Mouse (Mus musculus) CH12F3 (cell line): ENCODE data around the gene Cyp4f17.
"Not testable (repeated sequence)": the region's sequence is repeated elsewhere in the genome, so short reads cannot be mapped to it uniquely, and the experiment has no call there.

ENCODE experiments used
- in situ Hi-C: fragments of 300-500 bp; cut with MboI; formaldehyde crosslinking; loops from 2 replicates; pipeline ENCODE4 v1.14.3; 2020; ENCODE audit warnings: low sequenced_read_pairs

The Cyp4f17 gene

DNA sequence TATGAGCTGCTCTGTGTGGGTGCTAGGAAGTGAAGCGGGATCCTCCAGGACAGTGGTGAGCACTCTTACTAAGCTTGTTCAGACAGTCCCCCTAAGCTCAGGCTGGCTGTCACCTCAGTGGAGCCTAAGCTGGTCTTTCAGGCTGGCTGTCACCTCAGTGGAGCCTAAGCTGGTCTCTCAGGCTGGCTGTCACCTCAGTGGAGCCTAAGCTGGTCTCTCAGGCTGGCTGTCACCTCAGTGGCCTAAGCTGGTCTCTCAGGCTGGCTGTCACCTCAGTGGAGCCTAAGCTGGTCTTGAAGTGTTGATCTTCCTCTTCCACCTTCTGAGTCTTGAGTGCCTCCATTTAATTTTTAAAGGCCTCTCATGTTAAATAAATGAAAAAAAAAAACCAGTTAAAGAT is 20.5 kb downstream of the Cyp4f17 start:
- in situ Hi-C loops, result not testable (repeated sequence)

DNA sequence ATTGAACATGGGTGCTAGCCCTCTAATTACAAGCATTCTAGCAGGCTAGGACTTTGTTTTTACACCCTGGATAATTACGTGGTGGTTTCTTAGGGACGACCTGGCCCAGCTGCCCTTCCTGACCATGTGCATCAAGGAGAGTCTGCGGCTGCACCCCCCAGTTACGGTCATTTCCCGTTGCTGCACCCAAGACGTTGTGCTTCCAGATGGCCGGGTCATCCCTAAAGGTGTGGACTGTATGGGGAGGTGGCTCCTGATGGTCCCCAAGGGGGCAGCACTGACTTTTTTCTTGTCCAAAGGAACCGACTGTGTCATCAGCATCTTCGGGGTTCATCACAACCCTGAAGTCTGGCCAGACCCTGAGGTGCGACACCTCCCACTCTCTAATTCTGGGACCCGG is 21.9 kb downstream of the Cyp4f17 start:
- in situ Hi-C loops, result no loop called here

DNA sequence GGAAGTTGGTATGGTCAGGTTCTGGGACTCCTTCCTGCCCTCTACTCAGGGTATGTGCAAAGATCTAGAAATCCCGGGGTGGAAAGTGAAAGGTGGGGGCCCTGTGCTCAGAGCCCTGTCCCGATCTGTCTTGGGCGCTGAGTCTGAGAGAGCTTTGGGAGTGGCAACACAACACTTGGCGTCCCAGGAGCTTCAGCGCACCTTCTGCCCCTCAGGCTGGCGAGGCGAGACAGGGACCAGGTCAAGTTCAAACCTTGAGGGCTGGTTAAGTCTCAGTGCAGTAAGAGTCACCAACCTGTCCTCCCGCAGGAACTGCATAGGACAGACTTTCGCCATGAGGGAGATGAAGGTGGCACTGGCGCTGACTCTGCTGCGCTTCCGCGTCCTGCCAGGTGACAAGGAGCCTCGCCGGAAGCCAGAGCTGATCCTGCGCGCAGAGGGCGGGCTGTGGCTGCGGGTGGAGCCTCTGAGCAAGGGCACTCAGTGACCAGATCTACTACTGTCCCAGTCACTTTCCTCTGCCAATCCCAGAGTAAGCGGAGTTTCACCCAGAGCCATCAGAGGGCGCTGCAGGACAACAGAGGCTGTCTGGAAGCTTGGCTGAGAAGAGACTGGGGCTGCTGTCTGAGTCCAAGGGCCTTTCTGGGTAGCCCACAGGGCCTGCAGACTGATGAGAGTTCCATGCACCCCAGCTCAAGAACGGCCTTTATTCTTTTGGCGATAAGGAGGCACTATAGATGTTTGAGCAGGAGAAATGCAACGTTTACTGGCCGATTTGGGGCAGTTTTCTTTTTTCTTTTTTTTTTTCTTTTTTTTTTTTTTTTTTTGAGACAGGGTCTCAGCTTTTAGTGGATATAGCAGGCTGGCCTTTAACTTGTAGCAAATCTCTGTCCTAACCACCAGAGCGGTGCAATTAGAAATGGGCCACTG is 22.8 kb downstream of the Cyp4f17 start:
- in situ Hi-C loops, result no loop called here

DNA sequence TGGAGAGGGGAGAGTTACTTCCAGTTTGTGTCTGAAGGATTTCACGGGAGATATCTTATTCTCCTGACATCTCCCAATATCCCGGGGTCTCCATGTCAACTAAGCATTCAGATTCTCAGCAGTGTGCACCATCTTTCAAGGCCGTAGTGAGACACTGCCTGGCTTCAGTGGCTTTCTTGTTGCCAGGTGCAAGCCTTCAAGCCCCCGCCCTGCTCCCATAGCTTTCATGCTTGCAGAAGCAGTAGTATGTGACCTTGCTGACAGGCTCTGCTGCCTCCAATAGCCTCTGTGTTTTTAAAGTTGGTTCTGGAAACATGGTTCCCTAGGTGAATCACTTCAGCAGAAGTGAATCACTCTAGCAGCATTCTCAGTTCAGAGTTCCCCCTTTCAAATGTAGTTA is 26.5 kb downstream of the Cyp4f17 start:
- in situ Hi-C loops, result not testable (repeated sequence)

DNA sequence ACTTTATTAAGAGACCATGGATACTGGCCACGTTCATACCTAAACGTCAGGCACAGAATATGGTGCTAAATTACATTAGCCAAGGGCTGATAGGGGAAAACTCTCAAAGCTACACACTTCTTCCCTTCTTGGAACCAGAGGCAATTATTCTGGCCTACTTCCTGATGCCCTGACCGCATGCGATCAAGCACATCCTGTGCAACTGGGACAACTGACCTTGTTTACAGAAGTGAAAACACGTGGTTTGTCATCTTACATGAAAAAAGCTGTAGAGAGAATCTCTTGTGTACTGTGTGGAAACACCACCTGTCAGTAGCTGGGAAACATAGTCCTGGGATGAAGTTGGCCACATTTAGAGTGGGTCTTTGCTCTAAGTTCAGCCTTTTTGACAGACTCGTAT is 28.2 kb downstream of the Cyp4f17 start:
- in situ Hi-C loops, result no loop called here

DNA sequence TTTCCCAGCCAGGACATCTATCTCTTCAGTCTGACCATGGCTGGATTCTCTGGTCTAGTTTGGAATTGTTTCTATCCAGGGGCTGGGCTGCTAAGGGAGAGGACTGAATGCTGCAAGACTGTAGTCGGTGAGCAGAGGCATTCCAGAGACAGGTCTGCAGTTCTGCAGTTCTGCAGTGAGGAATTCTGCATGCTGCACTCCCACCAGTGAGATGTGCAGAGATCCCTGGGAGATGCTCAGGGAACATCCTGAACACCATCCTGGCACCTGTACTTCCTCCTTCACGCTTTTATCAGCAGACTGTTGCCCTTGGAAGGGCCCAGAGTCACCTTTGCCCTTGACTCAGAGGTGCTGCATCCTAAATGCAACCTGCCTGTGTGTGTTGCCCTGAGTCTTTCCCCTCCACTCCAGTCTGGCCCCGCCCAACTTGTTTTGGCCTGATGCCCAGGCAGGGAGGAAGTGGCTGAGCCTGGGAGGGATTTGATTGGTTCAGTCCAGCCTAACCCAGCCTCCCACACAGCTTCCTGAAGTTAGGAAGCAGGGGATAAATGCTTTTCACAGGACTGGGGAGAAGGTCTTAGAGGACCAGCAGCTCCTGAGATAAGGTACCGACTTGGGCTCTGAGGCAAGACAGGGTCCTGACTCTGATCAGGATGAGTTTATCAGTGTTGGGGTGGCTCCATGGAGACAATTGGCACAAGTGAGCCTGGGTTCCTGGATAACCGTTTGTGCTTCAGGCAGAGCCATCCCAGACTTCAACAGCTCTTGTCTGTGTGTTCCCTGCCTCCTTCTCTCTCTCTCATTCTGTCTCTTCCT is 30.4 kb downstream of the Cyp4f17 start, which contains the start of gene Cyp4f16:
Cyp4f16 (plus strand) TSS at position 508 of the 816 bp plus-strand sequence.
- in situ Hi-C loops, result not testable (repeated sequence)

DNA sequence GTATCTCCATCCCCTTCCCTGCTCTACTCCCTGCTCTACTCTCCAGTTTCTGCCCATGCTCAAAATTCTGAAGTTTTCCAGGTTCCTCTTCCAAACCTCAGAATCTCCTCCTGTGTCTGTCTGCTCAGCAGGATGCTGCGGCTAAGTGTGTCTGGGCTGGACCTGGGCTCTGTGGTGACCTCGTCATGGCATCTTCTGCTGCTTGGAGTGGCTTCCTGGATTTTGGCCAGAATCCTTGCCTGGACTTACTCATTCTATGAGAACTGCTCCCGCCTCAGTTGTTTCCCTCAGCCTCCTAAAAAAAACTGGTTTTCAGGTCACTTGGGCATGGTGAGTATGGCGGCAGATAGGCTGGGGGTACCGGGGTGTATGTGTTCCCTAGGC is 31.0 kb downstream of the Cyp4f17 start:
- in situ Hi-C loops, result no loop called here

DNA sequence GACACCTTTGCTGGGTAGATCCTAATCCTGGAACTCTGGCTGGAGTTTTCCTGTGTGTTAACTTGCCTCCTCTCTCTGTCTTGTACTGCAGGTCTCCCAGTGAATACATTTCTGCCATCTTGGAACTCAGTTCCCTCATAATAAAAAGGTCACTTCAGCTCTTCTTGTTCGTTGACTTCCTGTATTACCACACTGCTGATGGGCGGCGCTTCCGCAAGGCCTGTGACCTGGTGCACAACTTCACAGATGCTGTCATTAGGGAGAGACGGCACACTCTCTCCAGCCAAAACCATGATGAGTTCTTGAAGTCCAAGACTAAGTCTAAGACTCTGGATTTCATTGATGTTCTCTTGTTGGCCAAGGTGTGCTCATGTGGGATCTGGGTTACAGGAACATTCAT is 38.9 kb downstream of the Cyp4f17 start:
- in situ Hi-C loops, result not testable (repeated sequence)

DNA sequence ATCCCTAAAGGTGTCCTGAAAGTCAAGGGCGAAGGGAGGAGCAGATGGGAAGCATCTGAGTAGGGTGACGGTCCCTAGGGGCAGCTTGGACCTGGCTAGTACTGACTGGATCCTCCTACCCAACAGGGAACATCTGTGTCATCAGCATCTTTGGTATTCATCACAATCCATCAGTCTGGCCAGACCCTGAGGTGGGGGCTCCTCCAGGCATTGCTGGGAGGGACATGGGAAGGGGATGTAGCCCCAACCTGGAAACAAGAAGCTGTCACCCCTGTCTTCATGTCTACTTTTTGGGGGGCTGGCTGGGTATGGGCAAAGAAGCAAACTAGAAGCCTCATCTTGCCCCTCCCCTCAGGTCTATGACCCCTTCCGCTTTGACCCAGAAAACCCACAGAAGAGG is 44.5 kb downstream of the Cyp4f17 start:
- in situ Hi-C loops, result not testable (repeated sequence)

DNA sequence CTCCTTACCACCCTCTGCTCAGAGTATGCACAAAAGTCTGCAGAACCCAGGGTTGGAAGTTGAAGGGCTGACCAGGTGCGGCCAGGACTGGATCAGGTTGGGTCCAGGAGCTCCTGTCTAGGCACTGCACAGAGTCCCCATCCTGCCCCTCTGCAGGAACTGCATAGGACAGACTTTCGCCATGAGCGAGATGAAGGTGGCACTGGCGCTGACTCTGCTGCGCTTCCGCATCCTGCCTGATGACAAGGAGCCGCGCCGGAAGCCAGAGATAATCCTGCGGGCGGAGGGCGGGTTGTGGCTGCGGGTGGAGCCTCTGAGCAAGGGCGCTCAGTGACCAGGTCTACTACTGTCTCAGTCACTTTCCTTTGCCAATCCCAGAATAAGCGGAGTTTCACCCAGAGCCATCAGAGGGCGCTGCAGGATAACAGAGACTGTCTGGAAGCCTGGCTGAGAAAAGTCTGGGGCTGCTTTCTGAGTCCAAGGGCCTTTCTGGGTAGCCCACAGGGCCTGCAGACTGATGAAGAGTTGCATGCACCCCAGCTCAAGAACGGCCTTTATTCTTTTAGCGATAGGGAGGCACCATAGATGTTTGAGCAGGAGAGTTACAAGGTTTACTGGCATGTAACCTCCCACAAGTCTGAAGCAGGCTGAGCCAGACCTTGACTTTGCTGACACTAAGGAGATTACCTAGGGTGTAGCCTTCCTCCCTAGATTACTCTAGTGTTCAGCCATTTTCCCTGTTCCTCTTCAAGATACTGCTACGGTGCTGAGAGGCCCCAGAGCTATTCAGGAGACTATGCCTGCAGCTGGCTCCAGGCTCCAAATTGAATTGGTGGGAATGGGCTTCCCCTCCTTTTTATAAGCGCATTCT is 45.3 kb downstream of the Cyp4f17 start:
- in situ Hi-C loops, result no loop called here

DNA sequence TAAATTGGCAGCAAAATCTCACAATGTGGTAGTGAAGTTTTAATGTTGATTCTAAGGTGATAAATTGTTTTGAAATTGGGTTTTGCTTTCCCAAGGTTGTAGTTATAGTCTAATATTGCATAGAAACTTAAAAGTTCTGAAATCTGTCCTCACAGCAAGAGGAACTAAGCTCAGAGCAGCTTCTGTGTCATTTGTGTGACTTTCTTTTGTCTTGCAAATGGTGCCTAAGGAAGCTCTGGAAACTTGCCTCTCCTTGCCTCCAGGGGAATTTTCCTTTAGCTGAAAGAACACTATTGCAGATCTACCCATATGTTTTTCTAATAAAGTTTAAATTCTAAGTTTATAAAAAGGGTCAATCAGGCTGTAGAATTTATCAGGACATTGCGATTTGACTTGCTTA is 47.2 kb downstream of the Cyp4f17 start:
- in situ Hi-C loops, result not testable (repeated sequence)

DNA sequence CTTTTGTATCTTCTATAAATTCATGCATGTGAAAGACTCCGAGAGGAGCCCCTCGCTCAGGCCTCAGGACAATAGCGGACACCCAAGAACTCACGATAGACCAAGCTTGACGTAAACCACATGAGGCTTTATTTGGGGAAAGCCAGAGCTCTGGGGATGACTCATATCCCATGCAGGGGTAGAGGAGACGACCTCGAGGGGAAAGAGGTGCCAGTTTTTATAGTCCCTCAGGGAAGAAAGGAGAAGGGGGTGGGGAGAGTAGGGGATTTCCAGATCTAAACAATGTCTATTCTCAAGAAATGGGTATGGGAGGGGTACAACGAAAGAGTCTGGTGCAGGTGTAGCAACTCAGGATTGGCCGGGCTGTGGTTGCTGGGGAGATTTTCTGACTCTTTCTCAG is 48.5 kb downstream of the Cyp4f17 start:
- in situ Hi-C loops, result not testable (repeated sequence)

DNA sequence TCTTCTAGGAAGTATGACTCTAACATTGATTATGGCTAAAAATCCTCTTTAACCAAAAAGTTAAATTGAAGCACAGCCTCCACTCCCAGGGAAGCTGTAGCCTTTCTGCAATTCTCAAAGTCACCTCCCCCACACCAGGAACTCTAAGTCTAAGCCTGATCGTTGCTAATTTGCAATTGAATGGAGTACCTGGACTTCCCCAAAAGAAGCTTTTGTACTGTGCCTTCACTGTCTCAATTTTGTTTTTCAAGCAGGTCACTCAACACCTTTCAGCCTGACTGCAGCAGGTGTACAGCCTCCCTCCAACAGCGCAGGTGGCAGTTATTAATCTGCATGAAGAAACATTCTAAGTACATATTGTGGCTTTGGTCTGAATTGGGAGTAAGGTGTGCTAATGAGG is 57.5 kb downstream of the Cyp4f17 start:
- in situ Hi-C loops, result not testable (repeated sequence)

DNA sequence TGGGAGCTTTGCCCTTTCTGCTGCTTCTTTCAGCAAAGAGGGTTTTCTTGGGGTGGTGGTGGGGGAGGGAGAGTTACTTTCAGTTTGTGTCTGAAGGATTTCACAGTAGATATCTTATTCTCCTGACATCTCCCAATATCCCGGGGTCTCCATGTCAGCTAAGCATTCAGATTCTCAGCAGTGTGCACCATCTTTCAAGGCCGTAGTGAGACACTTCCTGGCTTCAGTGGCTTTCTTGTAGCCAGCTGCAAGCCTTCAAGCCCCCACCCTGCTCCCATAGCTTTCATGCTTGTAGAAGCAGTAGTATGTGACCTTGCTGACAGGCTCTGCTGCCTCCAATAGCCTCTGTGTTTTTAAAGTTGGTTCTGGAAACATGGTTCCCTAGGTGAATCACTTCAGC is 67.4 kb downstream of the Cyp4f17 start:
- in situ Hi-C loops, result not testable (repeated sequence)

DNA sequence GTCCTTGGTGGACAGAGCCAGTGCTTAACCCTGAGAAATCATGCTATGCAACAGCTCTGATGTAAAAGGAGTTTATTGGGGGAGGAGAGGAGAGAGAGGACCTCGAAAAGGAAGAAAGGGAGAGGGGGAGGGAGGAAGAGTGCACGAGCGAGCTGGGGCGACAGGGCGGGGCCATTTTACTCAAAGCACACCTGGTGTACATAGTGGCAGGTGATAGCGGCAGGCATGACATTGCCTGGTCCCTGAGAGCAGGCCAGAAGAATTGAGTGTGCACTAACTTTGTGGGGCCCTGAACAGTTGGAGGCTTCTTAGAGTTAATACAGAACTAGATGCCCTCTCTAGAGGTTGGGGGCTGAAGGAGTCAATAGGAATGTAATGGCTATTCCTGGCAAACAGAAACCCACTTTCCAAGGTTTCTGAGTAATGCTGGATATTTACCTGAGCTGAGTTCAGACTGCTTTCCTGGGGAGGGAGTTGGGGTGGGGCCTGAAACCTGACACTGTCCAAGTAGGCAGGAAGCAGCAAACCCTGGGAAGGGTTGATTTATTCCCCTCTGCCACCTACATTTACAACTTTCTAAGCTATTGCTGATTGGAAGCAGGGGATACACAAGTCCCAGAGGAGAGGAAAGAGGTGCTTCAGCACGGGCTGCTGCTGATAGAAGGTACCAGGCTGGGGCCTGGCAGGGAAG is 71.8 kb downstream of the Cyp4f17 start:
- in situ Hi-C loops, result no loop called here
